Mouse (Mus musculus) megakaryocyte, adult 5-6 weeks (primary cell): ENCODE data around the gene Pdgfa. TPM values are rescaled to one million over a fixed set of nuclear protein-coding genes. Genes with fewer than 3 reads are reported as not detected.

ENCODE experiments used
- ATAC-seq: 2 replicates; pipeline ENCODE4 v1.8.0; 2016; ENCODE audit warnings: mild to moderate bottlenecking, inconsistent platforms; ENCODE audit not compliant: poor library complexity, severe bottlenecking
- total RNA-seq, 2 experiments: library from RNA; stranded (forward) in 1 of 2; stranded (reverse) in 1 of 2; fragments of 153-499, 151-499 nt in 1 of 2; fragments of 221-1000, 200-1000 nt in 1 of 2; gene quantifications; 2 replicates each; pipeline versions ENCODE4 v1.2.3 to v1.2.4; 2015 to 2017

Gene Pdgfa
- total RNA-seq, 2 experiments from 2014 or later, result 0.07 to 0.13 TPM

GRCm38 (mm10) chr5:138966033-138966724 is 31.0 kb downstream of the Pdgfa start:
- ATAC-seq, result no peak

- no peak for ATAC-seq
Observed at GRCm38 (mm10) chr5:138965590-138965989, 31.6 kb downstream of the Pdgfa start.

DNA sequence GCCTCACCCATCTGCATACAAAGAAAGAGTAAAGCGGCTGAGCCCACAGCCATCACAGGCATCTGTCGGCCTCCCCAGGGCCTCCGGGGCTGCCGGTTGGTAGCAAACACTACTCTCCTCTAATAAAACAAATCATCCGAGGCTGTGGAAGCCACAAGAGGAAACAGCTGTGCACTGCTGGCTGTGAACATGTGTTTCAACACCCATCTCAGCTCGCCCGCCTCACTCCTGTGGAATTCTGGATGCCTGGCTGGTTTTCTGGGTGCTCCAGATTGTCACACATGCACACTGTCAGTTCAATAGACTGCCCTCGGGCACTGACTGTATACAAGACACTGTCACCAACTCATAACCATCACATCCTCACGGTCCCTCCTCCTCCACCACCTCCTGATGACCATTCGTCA is 40.7 kb downstream of the Pdgfa start:
- ATAC-seq, result peak; percentile 15; the same call in 1 of the 2 replicates

DNA sequence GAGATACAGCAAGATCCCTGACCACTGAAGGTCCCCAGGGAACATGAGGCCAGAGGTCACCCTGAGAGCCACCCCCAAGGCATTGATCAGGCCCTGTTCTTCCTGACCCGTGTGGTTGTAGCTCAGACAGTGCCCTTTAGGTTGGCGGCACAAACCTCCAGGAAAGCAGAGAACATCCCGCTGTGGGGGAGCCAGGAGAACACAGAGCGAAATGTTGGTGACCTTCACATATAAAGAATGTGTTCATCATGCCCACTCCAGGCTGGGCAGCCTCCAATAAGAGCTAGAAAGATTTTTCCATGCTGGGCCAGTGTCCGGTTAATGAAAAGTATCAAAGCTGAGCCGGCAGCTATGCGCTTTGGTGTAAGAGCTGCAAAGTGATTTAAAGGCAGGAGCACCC is 43.2 kb downstream of the Pdgfa start:
- no peak for ATAC-seq

DNA sequence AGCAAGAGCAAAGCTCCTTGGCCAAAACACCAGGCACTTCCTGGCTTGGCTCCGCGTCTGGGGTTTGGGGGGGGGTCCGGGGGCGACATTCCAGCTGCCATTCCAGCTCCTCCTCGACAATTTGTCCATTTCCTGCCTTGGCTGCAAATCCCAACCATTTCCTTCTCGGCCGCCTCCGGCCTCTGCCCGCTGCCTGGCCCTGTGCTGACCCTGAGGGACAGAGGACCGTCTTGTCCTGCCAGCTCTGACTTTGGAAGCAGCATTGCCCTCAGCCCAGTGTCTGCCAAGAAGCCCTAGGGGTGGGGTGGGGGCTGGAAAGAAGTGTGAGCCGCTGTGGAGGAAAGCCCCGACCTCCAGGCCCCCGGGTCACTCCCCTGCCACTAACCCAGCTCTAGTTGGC is 44.2 kb downstream of the Pdgfa start:
- ATAC-seq, result no peak

DNA sequence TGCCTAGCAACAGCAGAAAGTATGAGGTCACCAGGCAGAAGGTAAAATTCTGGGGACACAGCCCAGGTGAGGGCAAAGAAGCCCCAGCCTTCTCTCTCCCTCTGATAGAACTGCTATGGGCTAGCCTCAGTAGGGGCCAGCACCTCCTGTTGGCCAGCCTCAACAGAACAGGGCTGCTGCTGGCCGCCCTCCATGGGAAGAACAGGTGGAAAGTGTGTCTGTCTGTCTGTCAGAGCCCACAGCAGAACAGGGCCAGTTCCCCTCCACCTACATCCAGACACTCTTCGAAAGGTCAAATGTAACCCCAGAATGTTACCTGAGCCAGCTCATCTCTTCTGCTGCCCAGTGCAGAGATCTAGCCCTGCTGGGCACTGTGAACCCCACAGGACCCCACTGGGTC is 45.9 kb downstream of the Pdgfa start:
- no peak for ATAC-seq

DNA sequence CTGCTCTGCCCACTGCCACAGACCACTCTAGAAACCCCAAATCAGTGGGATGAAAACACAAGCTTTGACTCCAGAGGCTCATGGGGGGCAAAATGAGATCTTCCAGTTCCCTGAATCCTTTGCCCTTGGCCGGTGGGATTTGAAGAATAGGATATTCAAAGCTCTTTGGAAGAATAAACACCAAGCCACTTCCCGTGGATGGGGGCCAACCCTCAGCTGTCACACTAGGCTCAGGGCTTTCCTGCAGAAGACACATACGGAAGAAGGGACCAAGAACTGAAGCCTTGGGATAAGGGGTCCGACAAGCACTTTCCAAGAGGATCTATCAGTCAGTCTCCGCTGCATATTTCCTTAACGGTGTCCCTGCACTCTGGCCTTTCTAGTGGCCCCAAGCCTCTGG is 48.0 kb downstream of the Pdgfa start:
- ATAC-seq, result no peak

DNA sequence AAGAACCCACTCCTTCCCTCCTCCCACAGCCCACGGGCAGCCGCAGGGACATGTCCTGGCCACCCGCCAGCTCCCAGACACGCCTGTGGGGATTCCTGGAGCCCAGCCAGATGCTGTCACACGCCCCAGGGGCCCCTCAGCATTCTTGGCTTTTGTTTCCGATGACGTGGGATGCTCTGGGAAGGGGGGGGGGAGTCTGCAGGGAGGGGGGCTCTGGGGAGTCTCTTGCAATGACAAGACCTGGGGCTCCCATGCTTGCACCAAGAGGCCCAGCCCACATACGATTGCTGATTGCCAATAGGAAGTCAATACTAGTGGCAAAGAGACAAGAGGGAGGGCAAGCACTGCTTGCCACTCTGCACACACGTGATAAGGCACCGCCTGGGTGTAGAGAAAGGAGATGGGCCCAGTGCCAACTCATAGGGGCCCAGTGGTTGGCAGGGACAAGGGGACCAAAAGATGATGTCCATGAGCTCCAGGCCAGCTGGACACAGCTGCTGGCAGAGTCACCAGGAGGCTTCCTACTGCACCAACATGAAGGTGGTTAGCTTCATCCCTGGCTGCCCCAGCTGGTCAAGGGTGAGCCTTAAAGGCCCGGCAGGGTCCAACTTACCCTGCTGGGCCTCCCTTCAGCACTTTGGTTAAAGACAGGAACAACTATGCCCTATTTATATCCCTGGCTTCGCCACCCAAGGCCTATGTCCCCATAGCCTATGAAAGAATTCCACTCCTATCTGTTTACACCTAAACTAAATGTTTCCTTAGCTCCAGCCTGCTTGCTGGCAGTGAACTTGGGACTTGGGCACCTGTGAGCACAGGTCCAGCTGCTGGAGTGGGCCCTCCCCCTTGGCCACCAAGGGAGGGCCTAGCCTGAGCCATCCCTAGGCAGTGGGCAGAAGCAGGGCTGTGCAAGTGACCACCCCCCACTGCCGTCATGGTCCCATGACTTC is 48.9 kb downstream of the Pdgfa start:
- no peak for ATAC-seq

DNA sequence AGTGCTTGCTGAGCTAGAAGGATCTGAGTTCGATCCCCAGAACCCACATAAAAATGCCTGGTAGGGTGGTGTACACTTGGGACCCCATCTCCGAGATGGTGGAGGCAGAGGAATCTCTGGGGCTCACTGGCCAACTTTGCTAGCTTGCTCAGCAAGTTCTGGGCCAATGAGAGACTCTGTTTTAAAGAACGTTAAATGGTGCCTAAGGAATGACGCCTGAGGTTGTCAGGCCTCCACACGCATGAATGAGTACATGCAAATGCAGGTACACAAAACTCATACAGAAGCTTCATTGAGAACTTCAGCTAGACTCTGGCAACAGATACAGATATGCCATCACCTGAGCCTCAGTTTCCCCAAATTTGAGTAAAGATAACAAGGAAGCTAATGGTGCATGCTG is 49.7 kb downstream of the Pdgfa start:
- ATAC-seq, result no peak

- no peak for ATAC-seq
Observed at GRCm38 (mm10) chr5:138946931-138947330, 50.2 kb downstream of the Pdgfa start.

GRCm38 (mm10) chr5:138945011-138945410 is 52.2 kb downstream of the Pdgfa start:
- ATAC-seq, result no peak

GRCm38 (mm10) chr5:138944551-138944950 is 52.6 kb downstream of the Pdgfa start:
- no peak for ATAC-seq

GRCm38 (mm10) chr5:138941842-138942241 is 55.3 kb downstream of the Pdgfa start:
- no peak for ATAC-seq

DNA sequence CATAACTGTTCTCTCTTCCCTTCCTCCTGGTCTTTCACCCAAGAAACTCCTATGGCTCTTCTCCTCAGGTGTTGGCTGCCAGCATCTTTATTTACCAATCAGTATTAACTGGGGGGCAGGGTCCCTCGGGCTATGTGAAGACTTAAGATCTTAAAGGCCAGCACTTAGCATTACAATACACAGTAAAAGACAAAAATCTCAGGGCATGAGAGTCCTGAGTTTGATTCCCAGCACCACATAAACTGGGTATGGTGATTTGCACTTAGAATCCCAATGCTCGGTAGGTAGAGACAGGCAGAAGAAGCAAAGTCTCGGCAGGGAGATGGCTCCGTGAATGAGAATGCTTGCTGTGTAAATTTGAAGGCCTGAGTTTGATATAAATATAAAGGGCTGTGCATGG is 56.6 kb downstream of the Pdgfa start:
- no peak for ATAC-seq

DNA sequence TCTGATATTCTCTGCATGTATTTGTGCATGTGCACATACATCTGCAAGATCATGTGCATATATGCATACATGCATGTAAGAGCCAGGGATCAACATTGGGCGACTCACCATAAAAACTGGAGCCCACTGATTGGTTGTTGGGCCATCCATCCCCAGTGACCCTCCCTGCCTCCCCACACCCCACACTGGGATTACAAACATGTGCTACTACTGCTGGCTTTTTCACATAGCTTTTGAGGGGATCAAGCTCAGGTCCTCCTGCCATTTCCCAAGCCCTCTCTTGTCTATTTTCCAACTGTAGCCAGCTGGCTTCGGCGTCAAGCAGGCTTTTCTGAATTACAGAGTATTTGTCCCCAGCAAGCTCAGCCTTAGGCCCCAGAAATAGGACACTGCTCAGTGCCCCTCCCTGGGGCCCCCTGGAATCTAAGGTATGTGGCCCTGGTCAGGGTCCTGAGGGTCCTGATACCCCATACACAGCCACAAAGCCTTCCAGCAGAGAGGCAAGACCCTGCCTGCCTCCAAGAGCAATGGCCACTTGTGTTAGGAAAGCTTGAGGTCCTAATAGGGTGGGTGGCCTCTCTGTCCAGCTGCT is 58.5 kb downstream of the Pdgfa start:
- no peak for ATAC-seq

DNA sequence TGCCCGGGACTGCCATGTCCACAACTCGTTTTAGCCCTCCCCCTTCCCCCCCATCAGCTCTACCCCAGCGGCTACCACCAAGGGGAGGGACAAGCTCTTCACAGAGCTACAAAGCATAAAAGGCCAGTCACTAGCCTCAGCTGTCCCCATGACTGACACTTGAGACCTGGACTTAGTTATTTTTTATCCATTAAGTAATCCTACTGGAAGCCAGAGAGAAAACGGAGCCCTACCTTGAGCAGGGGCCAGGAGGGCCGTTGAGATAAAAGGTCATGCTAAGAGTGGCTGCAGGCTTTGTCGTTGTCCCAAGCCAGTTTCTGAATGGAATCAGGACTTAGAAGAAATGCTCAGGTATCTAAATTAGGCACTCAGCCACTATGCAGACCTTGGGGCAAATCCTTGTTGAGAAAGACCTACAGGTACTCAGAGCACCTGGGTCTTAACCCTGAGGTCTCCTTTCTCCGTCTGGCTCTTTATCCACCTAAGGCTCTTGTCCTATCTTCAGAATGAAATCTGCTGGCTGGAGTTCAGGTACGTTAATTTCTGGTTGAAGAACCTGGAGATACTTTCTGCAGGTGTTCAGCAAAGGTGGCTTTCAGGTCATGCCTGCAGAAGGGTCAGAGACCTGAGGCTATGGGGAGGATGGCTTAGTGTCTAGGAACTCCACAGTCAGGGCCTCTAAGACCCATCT is 60.6 kb downstream of the Pdgfa start:
- ATAC-seq, result no peak

GRCm38 (mm10) chr5:138934540-138934939 is 62.6 kb downstream of the Pdgfa start:
- no peak for ATAC-seq

GRCm38 (mm10) chr5:138932460-138933432 is 64.4 kb downstream of the Pdgfa start:
- no peak for ATAC-seq

GRCm38 (mm10) chr5:138931836-138932235 is 65.3 kb downstream of the Pdgfa start:
- ATAC-seq, result no peak
